Comparison of ENCODE assay signal across 17 mouse cellular contexts in the genomic region with DNA sequence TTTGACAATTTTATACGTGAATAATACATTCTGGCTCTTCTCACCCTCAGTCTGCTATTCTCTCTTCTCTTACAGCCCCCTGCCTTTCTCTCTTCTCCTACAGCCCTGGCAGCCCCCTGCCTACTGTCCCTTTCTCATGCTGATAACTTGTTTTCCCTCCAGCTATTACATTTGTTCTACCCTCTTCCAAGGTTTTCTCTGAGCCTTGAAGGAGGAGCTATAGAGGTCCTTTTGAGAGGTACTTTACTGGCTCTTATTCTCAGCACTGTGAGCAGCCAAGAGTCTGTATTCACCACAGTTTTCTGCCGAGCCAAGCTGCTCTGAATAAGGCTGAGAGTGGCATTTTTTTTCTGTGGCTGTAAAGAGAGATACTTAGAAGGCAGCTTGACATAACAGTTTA. TPM values are rescaled to one million over a fixed set of nuclear protein-coding genes. Genes with fewer than 3 reads are reported as not detected.
A peak's percentile ranks its signal among the peaks of the same experiment; 100 is the strongest.
DNase-seq lines count a peak whose midpoint lies in the region; ATAC-seq and TF ChIP-seq lines count a peak whose summit lies in the region.
"Had no signal": no experiment of that assay in that cellular context is flagged by ENCODE, and none has a peak within 500 bp of the region (broad histone marks: within the 10 kb centered on the region; RNA-seq: fewer than 3 reads in every experiment).

No protein-coding gene starts in this region.

- H3K9me3 ChIP-seq in midbrain, embryonic 12.5 days = no peaks in the 10 kb centered on the region
- H3K9me3 ChIP-seq in kidney, embryonic 15.5 days (replicated peaks) = no peaks in the 10 kb centered on the region
- H3K9me3 ChIP-seq: liver, embryonic 15.5 days had no signal

- H3K4me3 ChIP-seq in layer of hippocampus, adult 2 months = no peak overlapping the region
- H3K4me3 ChIP-seq in midbrain, embryonic 12.5 days = no peak overlapping the region
- no peak overlapping the region for H3K4me3 ChIP-seq in kidney, embryonic 15.5 days (replicated peaks)
- H3K4me3 ChIP-seq: erythroblast, embryonic 14.5 days; liver, embryonic 15.5 days had no signal

- no peaks in the 10 kb centered on the region for H3K27me3 ChIP-seq in midbrain, embryonic 12.5 days
- H3K27me3 ChIP-seq in kidney, embryonic 15.5 days = no peaks in the 10 kb centered on the region
- H3K27me3 ChIP-seq: liver, embryonic 15.5 days had no signal

- H3K36me3 ChIP-seq in midbrain, embryonic 12.5 days = peaks cover 28% of the 10 kb centered on the region
- peaks cover 39% of the 10 kb centered on the region for H3K36me3 ChIP-seq in kidney, embryonic 15.5 days

- peak overlapping the region; percentile 11; the same call in 1 of the 2 replicates for H3K27ac ChIP-seq in layer of hippocampus, adult 2 months
- H3K27ac ChIP-seq in midbrain, embryonic 12.5 days (replicated peaks) = peak overlapping the region; percentile 8; the same call in 1 of the 2 replicates
- H3K27ac ChIP-seq in kidney, embryonic 15.5 days = no peak overlapping the region
- H3K27ac ChIP-seq: liver, embryonic 15.5 days had no signal

- WGBS in midbrain, embryonic 12.5 days = 28% methylated on average over 2 of the region's 2 CpGs
- 55% methylated on average over 2 of the region's 2 CpGs for WGBS in kidney, embryonic 15.5 days

- ATAC-seq in midbrain, embryonic 12.5 days (ENCODE audit: low FRiP score, low read depth) = peak; percentile 63
- no peak for ATAC-seq in kidney, embryonic 15.5 days (replicated peaks; ENCODE audit: low FRiP score)

- peaks cover 12% of the 10 kb centered on the region; the same call in 1 of the 2 replicates for H3K4me1 ChIP-seq in midbrain, embryonic 12.5 days
- 0 out of 2 replicates have a peak, but pooled peaks cover 4% of the 10 kb centered on the region for H3K4me1 ChIP-seq in kidney, embryonic 15.5 days
- H3K4me1 ChIP-seq: liver, embryonic 15.5 days had no signal

- DNase-seq in layer of hippocampus, adult 2 months (ENCODE audit: low spot score in 2 of 2) = no peak
- DNase-seq in layer of hippocampus, postnatal 25 days (ENCODE audit: extremely low spot score in 1 of 2, low spot score in 1 of 2) = no peak
- DNase-seq in ES-CJ7 (ENCODE audit: low read depth, low spot score) = peak; percentile 56
- peak; percentile 90 for DNase-seq in brain, embryonic 14.5 days (ENCODE audit: low read depth)
- no peak for DNase-seq in adrenal gland, postnatal 25 days
- DNase-seq: adrenal gland, postnatal 10 days; kidney, adult 9 months; layer of hippocampus, adult 9-11 months; right cerebral cortex, postnatal 25 days; thymus, postnatal 25 days had no signal

- no peak for TF ChIP-seq CTCF in layer of hippocampus, adult 2 months (conservative IDR thresholded peaks at IDR 0.05)
- TF ChIP-seq CTCF in brain, embryonic 14.5 days (IDR thresholded peaks at IDR 0.05; ENCODE audit: borderline replicate concordance, extremely low read depth, insufficient read depth, insufficient read length) = no peak

- TF ChIP-seq POLR2A in brain, embryonic 14.5 days (IDR thresholded peaks at IDR 0.05; ENCODE audit: borderline replicate concordance, extremely low read depth, insufficient read depth, insufficient read length, poor library complexity, severe bottlenecking) = no peak

- no peak overlapping the region for H3K9ac ChIP-seq in midbrain, embryonic 12.5 days (replicated peaks)
- H3K9ac ChIP-seq in kidney, embryonic 15.5 days = no peak overlapping the region
- H3K9ac ChIP-seq: liver, embryonic 15.5 days had no signal

- no peak overlapping the region for H3K4me2 ChIP-seq in midbrain, embryonic 12.5 days (replicated peaks)
- no peak overlapping the region for H3K4me2 ChIP-seq in kidney, embryonic 15.5 days
- H3K4me2 ChIP-seq: heart, embryonic 11.5 days; liver, embryonic 15.5 days had no signal

RNA-seq across cellular contexts. Expression of a gene that starts 11.0 kb away (rescaled TPM):
- 10 to 100 TPM; 12.8 to 14.8 TPM for total RNA-seq in layer of hippocampus, adult 2 months (2021)
- 1 to 10 TPM; 5.7 to 9.8 TPM for total RNA-seq in layer of hippocampus, postnatal 25 days (2021)
- polyA plus RNA-seq in brain, embryonic 14.5 days (2012; rRNA removed) = 6.4 and 11.1 TPM in 2 replicates
- polyA plus RNA-seq in midbrain, embryonic 12.5 days (2016; fragmentation: Nextera tagmentation; extraction: Ambion mirVana) = 1.8 TPM in 2 replicates
- total RNA-seq in adrenal gland, postnatal 25 days (2021) = 1.9 and 5.3 TPM in 2 replicates
- polyA plus RNA-seq in kidney, embryonic 15.5 days (2015; fragmentation: Nextera tagmentation; extraction: Ambion mirVana) = 0.32 and 0.40 TPM in 2 replicates
- total RNA-seq: gastrocnemius, adult 8-10 months; hematopoietic stem cell, adult 5-6 weeks had no signal
- polyA plus RNA-seq: erythroblast, embryonic 14.5 days had no signal

RNA-seq across cellular contexts. Expression of a gene that starts 36.6 kb away (rescaled TPM):
- 10 to 100 TPM; 20.6 to 23.3 TPM for total RNA-seq in layer of hippocampus, adult 2 months (2021)
- total RNA-seq in layer of hippocampus, postnatal 25 days (2021) = 10 to 100 TPM; 15.7 to 19.1 TPM
- 16.6 and 24.8 TPM in 2 replicates for polyA plus RNA-seq in brain, embryonic 14.5 days (2012; rRNA removed)
- polyA plus RNA-seq in midbrain, embryonic 12.5 days (2016; fragmentation: Nextera tagmentation; extraction: Ambion mirVana) = 26.6 and 34.4 TPM in 2 replicates
- total RNA-seq in adrenal gland, postnatal 25 days (2021) = 28.1 and 37.5 TPM in 2 replicates
- polyA plus RNA-seq in kidney, embryonic 15.5 days (2015; fragmentation: Nextera tagmentation; extraction: Ambion mirVana) = 28.1 and 31.2 TPM in 2 replicates

RNA-seq across cellular contexts. Expression of a gene that starts 50.6 kb away (rescaled TPM):
- 10 to 100 TPM; 43.5 to 45.0 TPM for total RNA-seq in layer of hippocampus, adult 2 months (2021)
- 10 to 100 TPM; 39.6 to 49.7 TPM for total RNA-seq in layer of hippocampus, postnatal 25 days (2021)
- 5.1 and 7.9 TPM in 2 replicates for polyA plus RNA-seq in brain, embryonic 14.5 days (2012; rRNA removed)
- 0.98 and 1.1 TPM in 2 replicates for polyA plus RNA-seq in midbrain, embryonic 12.5 days (2016; fragmentation: Nextera tagmentation; extraction: Ambion mirVana)
- total RNA-seq in adrenal gland, postnatal 25 days (2021) = 9.3 and 12.8 TPM in 2 replicates
- polyA plus RNA-seq in kidney, embryonic 15.5 days (2015; fragmentation: Nextera tagmentation; extraction: Ambion mirVana) = 0.80 and 0.99 TPM in 2 replicates
- total RNA-seq: gastrocnemius, adult 8-10 months had no signal
- polyA plus RNA-seq: erythroblast, embryonic 14.5 days; heart, embryonic 11.5 days had no signal

Comparison
In these comparisons a context has a peak if more than half of its experiments do, and no peak if none do; other contexts are left out.
1. DNase-seq: peak in ES-CJ7 (single experiment) and brain, embryonic 14.5 days (single experiment); none in layer of hippocampus, adult 2 months (0 of 2), layer of hippocampus, postnatal 25 days (0 of 2) and adrenal gland, postnatal 25 days (single experiment).